Mouse (Mus musculus) CD4-positive, CD25-positive, alpha-beta regulatory T cell, adult 2 months (primary cell): ENCODE measurements around the gene Tram1l1.
"Not testable (repeated sequence)": the region's sequence is repeated elsewhere in the genome, so short reads cannot be mapped to it uniquely, and the experiment has no call there.

Experiments
- DNase-seq: peaks from one replicate; pipeline ENCODE4 v3.0.0-alpha.2; 2012; ENCODE audit warnings: low read depth, low spot score

Gene Tram1l1

GRCm38 (mm10) chr3:124320821-124321576, at the start of gene Tram1l1:
Gene Tram1l1, plus strand, starts transcription at chr3:124320855.
- no peak for DNase-seq

- no peak for DNase-seq
Measured at GRCm38 (mm10) chr3:124271229-124271628, 49.4 kb upstream of the Tram1l1 start.

GRCm38 (mm10) chr3:124271668-124272067, 49.0 kb upstream of the Tram1l1 start:
- no peak for DNase-seq

GRCm38 (mm10) chr3:124272465-124273089, 48.1 kb upstream of the Tram1l1 start:
- DNase-seq = no peak

DNA sequence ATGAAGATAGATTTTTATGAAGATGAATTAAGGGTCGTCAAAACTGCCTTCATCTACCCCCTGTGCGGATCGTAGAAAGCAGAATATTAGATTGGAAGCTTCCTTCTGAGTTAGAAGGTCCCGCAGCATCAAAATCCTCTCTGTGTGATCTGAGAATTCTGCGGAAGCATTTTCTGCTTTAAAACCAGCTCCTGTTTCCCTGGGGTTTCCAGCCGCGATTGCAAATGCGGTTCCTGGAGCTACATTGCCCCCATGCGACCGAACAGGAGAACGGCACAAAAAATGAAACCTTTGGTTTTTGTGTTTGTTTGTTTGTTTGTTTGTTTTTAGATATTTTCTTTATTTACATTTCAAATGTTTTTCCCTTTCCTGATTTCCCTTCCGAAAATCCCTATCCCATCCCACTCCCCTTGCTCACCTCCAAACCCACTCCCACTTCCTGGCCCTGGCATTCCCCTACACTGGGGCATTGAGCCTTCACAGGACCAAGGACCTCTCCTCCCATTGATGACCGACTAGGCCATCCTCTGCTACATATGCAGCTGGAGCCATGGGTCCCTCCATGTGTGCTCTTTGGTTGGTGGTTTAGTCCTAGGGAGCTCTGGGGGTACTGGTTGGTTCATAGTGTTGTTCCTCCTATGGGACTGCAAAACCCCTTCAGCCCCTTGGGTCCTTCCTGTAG, 45.6 kb upstream of the Tram1l1 start:
- DNase-seq = not testable (repeated sequence)

GRCm38 (mm10) chr3:124288936-124289335, 31.7 kb upstream of the Tram1l1 start:
- not testable (repeated sequence) for DNase-seq

DNA sequence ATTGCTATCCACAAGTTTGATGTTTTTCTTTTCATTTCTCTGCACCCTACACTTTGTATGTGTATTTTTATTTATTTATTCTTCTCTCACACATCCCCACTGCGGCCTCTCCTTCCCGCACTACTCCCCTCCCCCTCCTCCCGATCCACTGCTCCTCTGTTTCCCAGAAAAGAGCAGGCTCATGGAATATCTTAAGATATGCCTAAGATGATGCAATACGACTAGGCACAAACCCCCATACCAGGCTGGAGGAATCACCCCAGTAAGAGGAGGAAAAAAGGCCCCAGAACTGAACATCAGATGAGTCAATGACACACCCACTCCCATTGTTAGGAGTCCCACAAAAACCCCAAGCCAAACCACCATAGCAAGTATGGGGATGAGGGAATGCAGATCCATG, 1.4 kb upstream of the Tram1l1 start:
- no peak for DNase-seq

DNA sequence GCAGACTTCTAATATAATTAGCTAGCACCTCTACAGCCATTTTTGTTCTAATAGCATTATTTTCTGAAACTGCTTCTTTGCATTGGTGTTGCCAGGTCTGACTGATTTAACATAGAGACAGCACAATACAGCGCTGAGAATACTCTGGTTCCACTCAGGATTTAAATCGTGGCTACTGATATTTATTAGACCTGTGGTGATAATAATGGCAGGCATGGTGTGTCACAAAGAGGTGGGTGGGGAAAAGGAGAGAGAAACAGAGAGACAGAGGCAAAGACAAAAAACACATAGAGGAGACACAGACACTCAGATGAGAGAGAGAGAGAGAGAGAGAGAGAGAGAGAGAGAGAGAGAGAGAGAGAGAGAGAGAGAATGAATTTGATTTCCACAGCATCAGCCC, 257 bp upstream of the Tram1l1 start:
- DNase-seq = no peak

GRCm38 (mm10) chr3:124346445-124346844, 25.8 kb downstream of the Tram1l1 start:
- DNase-seq = no peak

- DNase-seq = no peak
Measured at GRCm38 (mm10) chr3:124357533-124357932, 36.9 kb downstream of the Tram1l1 start.

DNA sequence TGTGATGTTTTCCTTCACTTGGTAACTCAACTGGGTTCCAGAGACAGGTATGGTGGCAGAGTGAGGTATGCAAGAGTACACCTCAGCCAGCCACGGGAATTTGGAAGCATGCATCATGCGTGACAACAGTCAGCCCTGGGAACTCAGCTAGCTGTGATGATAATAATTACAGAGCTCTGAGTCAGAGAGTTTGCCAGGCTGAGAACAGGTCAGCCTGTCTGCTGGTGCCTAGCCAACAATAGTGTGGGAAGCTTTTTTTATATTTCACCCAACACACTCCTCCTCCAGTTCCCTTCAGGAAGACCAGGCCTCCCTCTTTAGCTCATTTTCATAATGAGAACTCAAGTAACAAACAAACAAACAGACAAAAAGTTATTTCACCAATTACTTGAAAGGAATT, 51.4 kb downstream of the Tram1l1 start:
- no peak for DNase-seq
